Mouse (Mus musculus) lung, embryonic 16.5 days (tissue): ENCODE data around the gene Cbln3. TPM values are rescaled to one million over a fixed set of nuclear protein-coding genes. Genes with fewer than 3 reads are reported as not detected.

Source experiments
- ATAC-seq: fragments of 200-750 bp; cut with Nextera tagmentation; 2 replicates; pipeline ENCODE4 v1.8.0; 2017; ENCODE audit warnings: low read depth, mild to moderate bottlenecking, moderate library complexity
- H3K27ac ChIP-seq: fragments of 300-500 bp; sonication (generic); 2 replicates; pipeline ENCODE4 v1.5.1; 2014; ENCODE audit warnings: mild to moderate bottlenecking, control low read depth, low read length
- H3K27me3 ChIP-seq: fragments of 300-500 bp; sonication (generic); 2 replicates; pipeline ENCODE4 v1.6.1; 2014; ENCODE audit warnings: low read depth, low read length, mixed read lengths; ENCODE audit not compliant: control insufficient read depth, insufficient read depth
- H3K36me3 ChIP-seq: fragments of 300-500 bp; sonication (generic); 2 replicates; pipeline ENCODE4 v1.6.1; 2014; ENCODE audit warnings: low read length; ENCODE audit not compliant: control insufficient read depth, insufficient read depth
- H3K4me1 ChIP-seq: fragments of 300-500 bp; sonication (generic); replicated peaks from 2 replicates; pipeline ENCODE4 v1.6.1; 2014; ENCODE audit warnings: low read length, mixed read lengths; ENCODE audit not compliant: control insufficient read depth, insufficient read depth
- H3K4me2 ChIP-seq: fragments of 300-500 bp; sonication (generic); 2 replicates; pipeline ENCODE4 v1.6.1; 2014; ENCODE audit warnings: low read depth, low read length, control low read depth
- H3K4me3 ChIP-seq: fragments of 300-500 bp; sonication (generic); 2 replicates; pipeline ENCODE4 v1.5.1; 2014; ENCODE audit warnings: mild to moderate bottlenecking, low read length, control low read depth
- H3K9ac ChIP-seq: fragments of 300-500 bp; sonication (generic); 2 replicates; pipeline ENCODE4 v1.6.1; 2014; ENCODE audit warnings: low read length, control low read depth
- H3K9me3 ChIP-seq: fragments of 300-500 bp; sonication (generic); 2 replicates; pipeline ENCODE4 v1.6.1; 2016; ENCODE audit warnings: low read length; ENCODE audit not compliant: control insufficient read depth
- WGBS: fragments of 180-500 bp; shearing (Covaris S2); extraction: QIAGEN DNeasy Blood & Tissue Kit; methylation state at CpG from one replicate; pipeline ENCODE4 v1.1.7; 2014; 5-methylcytosine and 5-hydroxymethylcytosine counted together
- polyA plus RNA-seq: library from polyadenylated mRNA; unstranded; fragments of >200 nt; fragmentation: Nextera tagmentation; extraction: Ambion mirVana; gene quantifications from 2 replicates; pipeline ENCODE4 v1.2.1, GENCODE M21; 2015

The Cbln3 gene
- 1.1 and 1.2 TPM in 2 replicates for polyA plus RNA-seq

DNA sequence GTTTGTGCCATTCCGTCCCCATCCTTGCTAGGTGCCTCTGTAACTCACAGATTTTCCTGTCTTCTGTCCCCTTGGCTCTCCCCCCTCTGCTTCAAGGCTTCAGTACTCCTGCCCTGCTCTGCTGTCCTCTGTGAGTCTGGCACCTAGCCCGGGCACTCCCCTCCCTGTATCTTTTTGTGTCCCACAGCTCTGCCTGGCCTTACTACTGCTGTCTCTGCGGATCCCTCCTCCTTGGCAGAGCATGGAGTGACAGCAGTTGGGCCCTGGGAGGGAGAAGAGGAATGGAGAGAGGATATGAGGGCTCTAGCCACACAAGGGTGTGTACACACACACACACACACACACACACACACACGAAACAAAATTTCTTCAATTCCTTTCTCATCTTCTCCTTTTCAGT lies at the start of gene Cbln3:
Cbln3 (minus strand) TSS at position 227 of the 400 bp plus-strand sequence.
- Histone ChIP-seq H3K4me1 (peaks cover 21% of the 10 kb centered on the region), H3K36me3 (peaks cover 19% of the 10 kb centered on the region), H3K4me3 (peak within 1 kb of the TSS; percentile 82), H3K9me3 (no peaks in the 10 kb centered on the region), H3K4me2 (peak within 1 kb of the TSS; percentile 77), H3K27ac (peak within 1 kb of the TSS; percentile 99), H3K9ac (peak within 1 kb of the TSS; percentile 95), H3K27me3 (no peaks in the 10 kb centered on the region)
- peak; percentile 69 for ATAC-seq
- 19% methylated on average over 4 of the region's 4 CpGs for WGBS

DNA sequence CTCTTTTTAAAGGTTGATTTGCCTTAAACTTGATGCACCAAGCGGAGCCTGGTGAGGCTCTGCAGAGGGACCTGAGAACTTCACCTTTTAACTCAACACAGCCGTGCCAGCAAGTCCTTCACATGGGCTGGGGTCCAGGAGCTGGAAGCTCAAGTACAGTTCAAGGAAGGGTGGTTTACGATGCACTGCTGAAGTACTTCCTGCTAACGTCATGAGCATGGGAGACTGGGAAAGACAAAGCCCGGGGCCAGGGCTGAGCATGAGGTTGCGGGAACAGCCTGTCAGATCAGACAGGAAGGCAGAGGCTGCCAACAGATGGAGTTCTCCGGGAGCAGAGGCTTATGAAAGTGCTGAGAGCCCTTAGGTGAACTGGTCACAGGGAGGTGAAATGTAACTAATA lies 49.4 kb upstream of the Cbln3 start:
- peaks cover 2% of the 10 kb centered on the region; the same call in 1 of the 2 replicates for H3K4me1 ChIP-seq
- peak; percentile 98 for ATAC-seq
- no peaks in the 10 kb centered on the region for H3K9me3 ChIP-seq
- no peak overlapping the region for H3K9ac ChIP-seq
- H3K27me3 ChIP-seq: no peaks in the 10 kb centered on the region
- H3K27ac ChIP-seq: no peak overlapping the region
- no peaks in the 10 kb centered on the region for H3K36me3 ChIP-seq
- no peak overlapping the region; the same call in 1 of the 2 replicates for H3K4me2 ChIP-seq
- 12% methylated on average over 7 of the region's 7 CpGs for WGBS
- H3K4me3 ChIP-seq: no peak overlapping the region

DNA sequence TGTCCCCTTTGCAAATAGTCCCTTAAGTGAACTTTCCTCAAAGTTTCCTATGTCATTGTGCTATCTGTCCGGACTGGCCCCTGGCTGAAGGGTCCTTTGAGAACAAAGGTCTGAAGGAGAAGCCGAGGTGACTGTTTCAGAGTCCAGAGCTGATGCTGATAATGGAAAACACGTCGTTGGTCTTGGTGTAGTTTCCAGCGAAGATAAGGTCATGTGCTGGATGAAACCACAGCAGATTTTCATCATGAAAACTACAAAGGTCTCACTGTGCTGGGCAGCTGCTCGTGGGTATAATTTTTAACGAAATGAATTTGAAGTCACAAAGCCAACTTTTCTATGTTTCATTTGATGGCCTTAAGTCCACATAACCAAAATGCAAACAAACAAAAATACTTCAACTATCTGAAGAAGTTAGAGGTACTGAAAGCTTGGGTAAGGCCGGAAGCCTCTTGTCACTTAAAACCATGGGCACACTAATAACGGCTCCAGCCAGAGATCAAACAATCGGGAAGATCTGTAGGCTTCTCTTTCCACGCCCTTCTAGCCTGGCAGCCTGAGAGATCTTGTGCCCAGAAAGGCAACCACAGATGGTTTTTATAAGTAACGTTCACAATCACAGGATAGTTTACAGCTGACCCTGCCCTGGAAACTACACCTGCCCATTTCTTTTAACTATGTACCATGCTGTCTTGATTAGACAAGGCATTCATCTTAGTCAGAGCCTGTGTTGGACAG lies 45.2 kb upstream of the Cbln3 start:
- H3K4me1 ChIP-seq: peaks cover 2% of the 10 kb centered on the region; the same call in 1 of the 2 replicates
- H3K9ac ChIP-seq: no peak overlapping the region
- 49% methylated on average over 12 of the region's 12 CpGs for WGBS
- H3K27ac ChIP-seq: no peak overlapping the region
- H3K4me3 ChIP-seq: no peak overlapping the region
- no peaks in the 10 kb centered on the region for H3K27me3 ChIP-seq
- ATAC-seq: no peak
- no peaks in the 10 kb centered on the region for H3K36me3 ChIP-seq
- H3K4me2 ChIP-seq: no peak overlapping the region
- H3K9me3 ChIP-seq: no peaks in the 10 kb centered on the region

DNA sequence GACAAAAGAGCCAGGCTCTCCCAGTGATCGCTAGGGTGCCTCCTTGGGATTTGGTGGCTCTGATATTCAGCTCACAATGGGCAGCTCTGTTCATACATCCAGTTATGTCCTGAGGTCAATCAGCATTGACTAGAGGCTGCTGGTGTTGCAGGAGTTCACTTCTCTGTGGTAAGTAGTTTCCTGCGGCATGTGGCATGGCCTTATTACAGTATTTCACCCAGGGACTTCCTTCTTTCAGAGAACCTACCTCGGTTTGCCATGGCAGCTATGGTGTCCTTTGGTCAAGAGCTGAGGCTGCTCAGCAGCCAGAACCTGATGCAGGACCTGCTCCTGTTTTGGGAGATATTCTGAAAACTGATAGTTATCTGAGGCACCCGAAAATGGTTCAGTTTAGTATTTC lies 42.7 kb upstream of the Cbln3 start:
- ATAC-seq: no peak
- Histone ChIP-seq H3K9me3 (no peaks in the 10 kb centered on the region), H3K4me1 (no peaks in the 10 kb centered on the region; the same call in 1 of the 2 replicates), H3K4me2 (no peak overlapping the region), H3K36me3 (no peaks in the 10 kb centered on the region), H3K27me3 (no peaks in the 10 kb centered on the region), H3K4me3 (no peak overlapping the region), H3K9ac (no peak overlapping the region), H3K27ac (no peak overlapping the region)
- WGBS: 82% methylated on average over 4 of the region's 4 CpGs

DNA sequence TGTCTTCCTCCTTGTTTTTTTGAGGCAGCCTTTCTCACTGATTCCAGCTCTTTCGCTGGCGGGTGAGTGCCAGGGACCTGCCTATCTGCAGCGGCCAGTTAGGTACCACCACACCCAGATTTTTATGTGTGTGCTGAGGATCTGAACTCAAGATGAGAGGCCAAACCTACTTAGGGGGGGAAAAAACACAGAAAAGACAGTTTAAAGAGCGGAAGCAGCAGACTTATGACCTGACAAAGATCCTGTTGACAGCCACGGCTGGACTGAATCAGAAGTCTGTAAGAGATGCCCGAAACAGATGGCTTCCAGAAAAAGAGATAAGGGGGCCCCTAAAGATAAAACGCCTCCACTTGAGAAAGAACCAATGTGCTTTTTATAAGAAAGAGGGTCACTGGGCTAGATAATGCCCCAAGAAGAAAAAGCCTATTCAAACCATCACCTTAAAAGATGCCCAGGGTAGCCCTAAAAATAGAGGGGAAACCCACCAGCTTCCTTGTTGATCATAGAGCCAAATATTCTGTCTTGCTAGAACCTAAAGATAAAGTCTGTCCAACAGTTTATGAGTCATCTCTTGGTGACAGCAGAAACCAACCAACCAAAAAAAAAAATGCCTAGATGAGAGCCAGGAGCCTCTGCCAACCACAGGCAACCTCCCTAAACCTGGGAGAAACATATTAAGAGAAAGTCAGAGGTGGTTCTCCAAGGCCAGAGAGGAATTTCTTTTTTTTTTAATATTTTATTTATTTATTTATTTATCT lies 38.5 kb upstream of the Cbln3 start:
- Histone ChIP-seq H3K9ac (no peak overlapping the region), H3K36me3 (no peaks in the 10 kb centered on the region), H3K27me3 (no peaks in the 10 kb centered on the region), H3K4me2 (no peak overlapping the region), H3K9me3 (no peaks in the 10 kb centered on the region), H3K27ac (no peak overlapping the region), H3K4me3 (no peak overlapping the region), H3K4me1 (peaks cover 6% of the 10 kb centered on the region)
- ATAC-seq: no peak
- 23% methylated on average over 7 of the region's 7 CpGs for WGBS

GRCm38 (mm10) chr14:55918240-55919082 lies 34.3 kb upstream of the Cbln3 start:
- WGBS: 13% methylated on average over 14 of the region's 14 CpGs
- H3K36me3 ChIP-seq: no peaks in the 10 kb centered on the region
- peak; percentile 88 for ATAC-seq
- H3K4me3 ChIP-seq: no peak overlapping the region
- H3K4me1 ChIP-seq: peaks cover 6% of the 10 kb centered on the region
- 0 out of 2 replicates have a peak overlapping the region, but pooled peaks have one; percentile 37 for H3K9ac ChIP-seq
- H3K27ac ChIP-seq: 0 out of 2 replicates have a peak overlapping the region, but pooled peaks have one; percentile 4
- H3K4me2 ChIP-seq: no peak overlapping the region
- no peaks in the 10 kb centered on the region; the same call in 1 of the 2 replicates for H3K9me3 ChIP-seq
- H3K27me3 ChIP-seq: no peaks in the 10 kb centered on the region

GRCm38 (mm10) chr14:55913406-55913805 lies 29.2 kb upstream of the Cbln3 start:
- no peak overlapping the region for H3K4me2 ChIP-seq
- 43% methylated on average over 4 of the region's 4 CpGs for WGBS

GRCm38 (mm10) chr14:55905518-55905917 lies 21.3 kb upstream of the Cbln3 start:
- H3K4me3 ChIP-seq: no peak overlapping the region
- whole genome bisulfite sequencing: 14% methylated on average over 1 of the region's 1 CpGs
- no peaks in the 10 kb centered on the region for H3K9me3 ChIP-seq
- H3K4me2 ChIP-seq: no peak overlapping the region
- H3K27me3 ChIP-seq: no peaks in the 10 kb centered on the region
- no peaks in the 10 kb centered on the region for H3K36me3 ChIP-seq
- no peak overlapping the region for H3K27ac ChIP-seq
- H3K9ac ChIP-seq: no peak overlapping the region
- no peak for ATAC-seq
- H3K4me1 ChIP-seq: peaks cover 5% of the 10 kb centered on the region; the same call in 1 of the 2 replicates

More at GRCm38 (mm10) chr14:55913406-55913805, 29.2 kb upstream of the Cbln3 start:
- H3K9me3 ChIP-seq: no peaks in the 10 kb centered on the region; the same call in 1 of the 2 replicates
- H3K4me3 ChIP-seq: no peak overlapping the region
- H3K36me3 ChIP-seq: no peaks in the 10 kb centered on the region
- no peak overlapping the region for H3K9ac ChIP-seq
- no peaks in the 10 kb centered on the region for H3K27me3 ChIP-seq
- H3K4me1 ChIP-seq: peaks cover 3% of the 10 kb centered on the region
- no peak for ATAC-seq
- H3K27ac ChIP-seq: no peak overlapping the region
